Mouse (Mus musculus) megakaryocyte, embryonic 14.5 days (primary cell): Measurements from ENCODE around the gene Ngdn. TPM values are rescaled to one million over a fixed set of nuclear protein-coding genes. Genes with fewer than 3 reads are reported as not detected.
"Not testable (repeated sequence)": the region's sequence is repeated elsewhere in the genome, so short reads cannot be mapped to it uniquely, and the experiment has no call there.

Experiments used
- H3K27me3 ChIP-seq: replicated peaks from 2 replicates; pipeline ENCODE3; 2012; ENCODE audit warnings: inconsistent platforms
- H3K36me3 ChIP-seq: replicated peaks from 2 replicates; pipeline ENCODE3; 2012; ENCODE audit warnings: low read length, inconsistent platforms, mixed read lengths
- H3K4me1 ChIP-seq: 2 replicates; pipeline ENCODE4 v1.6.1; 2012; ENCODE audit warnings: inconsistent platforms
- H3K4me3 ChIP-seq: replicated peaks from 2 replicates; pipeline ENCODE3; 2012; ENCODE audit warnings: moderate library complexity, mild to moderate bottlenecking, inconsistent platforms
- H3K9me3 ChIP-seq: 2 replicates; pipeline ENCODE4 v1.6.1; 2012; ENCODE audit warnings: inconsistent platforms
- FLI1 ChIP-seq: IDR thresholded peaks from 2 replicates; pipeline ENCODE4 v1.6.1; 2012; ENCODE audit warnings: low read length, inconsistent platforms, mixed read lengths
- GATA1 ChIP-seq: IDR thresholded peaks from 3 replicates; pipeline ENCODE4 v1.6.1; 2012; ENCODE audit warnings: mixed read lengths, low read length, inconsistent platforms, borderline replicate concordance
- polyA plus RNA-seq: library from polyadenylated mRNA; stranded (reverse); fragments of >175 nt; gene quantifications from 2 replicates; pipeline ENCODE4 v1.2.3, GENCODE M21; 2012; ENCODE audit warnings: low replicate concordance; ENCODE audit not compliant: insufficient read depth

Gene Ngdn
- polyA plus RNA-seq, 1 experiment: 37.4 TPM

- peaks cover 36% of the 10 kb centered on the region for H3K36me3 ChIP-seq
- H3K4me1 ChIP-seq: peaks cover 3% of the 10 kb centered on the region; the same call in 1 of the 2 replicates
- TF ChIP-seq FLI1 (no peak), GATA1 (no peak)
- no peaks in the 10 kb centered on the region for H3K9me3 ChIP-seq
- peaks cover under 1% of the 10 kb centered on the region for H3K27me3 ChIP-seq
- H3K4me3 ChIP-seq: no peak overlapping the region
Measured at GRCm38 (mm10) chr14:55027653-55028052, 12.4 kb downstream of the Ngdn start.

- peaks cover 28% of the 10 kb centered on the region for H3K36me3 ChIP-seq
Measured at GRCm38 (mm10) chr14:55028333-55028835, 13.1 kb downstream of the Ngdn start.

GRCm38 (mm10) chr14:55029034-55029698 lies 13.9 kb downstream of the Ngdn start:
- TF ChIP-seq FLI1 (no peak), GATA1 (no peak)
- Histone ChIP-seq H3K9me3 (no peaks in the 10 kb centered on the region), H3K36me3 (peaks cover 21% of the 10 kb centered on the region), H3K4me3 (no peak overlapping the region), H3K27me3 (peaks cover 2% of the 10 kb centered on the region), H3K4me1 (peaks cover 3% of the 10 kb centered on the region; the same call in 1 of the 2 replicates)

More at GRCm38 (mm10) chr14:55028333-55028835, 13.1 kb downstream of the Ngdn start:
- H3K27me3 ChIP-seq: peaks cover 2% of the 10 kb centered on the region
- peaks cover 3% of the 10 kb centered on the region; the same call in 1 of the 2 replicates for H3K4me1 ChIP-seq
- H3K9me3 ChIP-seq: no peaks in the 10 kb centered on the region
- H3K4me3 ChIP-seq: no peak overlapping the region
- TF ChIP-seq GATA1: no peak

GRCm38 (mm10) chr14:55032695-55033225 lies 17.5 kb downstream of the Ngdn start:
- H3K4me1 ChIP-seq: no peaks in the 10 kb centered on the region; the same call in 1 of the 2 replicates
- H3K9me3 ChIP-seq: no peaks in the 10 kb centered on the region
- no peak overlapping the region for H3K4me3 ChIP-seq
- H3K27me3 ChIP-seq: peaks cover 6% of the 10 kb centered on the region
- no peaks in the 10 kb centered on the region for H3K36me3 ChIP-seq
- TF ChIP-seq GATA1 (no peak), FLI1 (no peak)

- H3K4me3 ChIP-seq, H3K36me3 ChIP-seq, H3K9me3 ChIP-seq: not testable (repeated sequence)
- H3K4me1 ChIP-seq: peaks cover 11% of the 10 kb centered on the region
- H3K27me3 ChIP-seq: peaks cover 12% of the 10 kb centered on the region
Measured at GRCm38 (mm10) chr14:55043694-55044093, 28.4 kb downstream of the Ngdn start.

- Histone ChIP-seq H3K27me3 (peaks cover 23% of the 10 kb centered on the region), H3K4me3 (no peak overlapping the region), H3K36me3 (no peaks in the 10 kb centered on the region), H3K4me1 (peaks cover 17% of the 10 kb centered on the region), H3K9me3 (peaks cover 8% of the 10 kb centered on the region; the same call in 1 of the 2 replicates)
- TF ChIP-seq FLI1 (no peak), GATA1 (no peak)
Measured at GRCm38 (mm10) chr14:55047971-55048531, 32.8 kb downstream of the Ngdn start.

- Histone ChIP-seq H3K36me3 (no peaks in the 10 kb centered on the region), H3K9me3 (peaks cover 8% of the 10 kb centered on the region; the same call in 1 of the 2 replicates), H3K4me3 (no peak overlapping the region), H3K27me3 (peaks cover 44% of the 10 kb centered on the region), H3K4me1 (peaks cover 23% of the 10 kb centered on the region)
- no peak for TF ChIP-seq GATA1
- TF ChIP-seq FLI1: no peak
Measured at GRCm38 (mm10) chr14:55052496-55052895, 37.2 kb downstream of the Ngdn start.

GRCm38 (mm10) chr14:55053050-55053449 lies 37.8 kb downstream of the Ngdn start:
- TF ChIP-seq GATA1 (no peak), FLI1 (no peak)
- H3K9me3 ChIP-seq: peaks cover 8% of the 10 kb centered on the region; the same call in 1 of the 2 replicates
- peaks cover 19% of the 10 kb centered on the region for H3K4me1 ChIP-seq
- peaks cover 49% of the 10 kb centered on the region for H3K27me3 ChIP-seq
- no peak overlapping the region for H3K4me3 ChIP-seq
- H3K36me3 ChIP-seq: no peaks in the 10 kb centered on the region

- no peaks in the 10 kb centered on the region for H3K36me3 ChIP-seq
- peaks cover 12% of the 10 kb centered on the region for H3K4me1 ChIP-seq
- no peak for TF ChIP-seq FLI1
- no peak for TF ChIP-seq GATA1
- H3K9me3 ChIP-seq: peaks cover 8% of the 10 kb centered on the region; the same call in 1 of the 2 replicates
- no peak overlapping the region for H3K4me3 ChIP-seq
- peaks cover 51% of the 10 kb centered on the region for H3K27me3 ChIP-seq
Measured at GRCm38 (mm10) chr14:55053708-55054190, 38.5 kb downstream of the Ngdn start.

- no peaks in the 10 kb centered on the region for H3K36me3 ChIP-seq
- H3K9me3 ChIP-seq: peaks cover 8% of the 10 kb centered on the region; the same call in 1 of the 2 replicates
- TF ChIP-seq FLI1: no peak
- TF ChIP-seq GATA1: no peak
- H3K4me3 ChIP-seq: no peak overlapping the region
- H3K4me1 ChIP-seq: peaks cover 6% of the 10 kb centered on the region
- H3K27me3 ChIP-seq: peaks cover 50% of the 10 kb centered on the region
Measured at GRCm38 (mm10) chr14:55054191-55054749, 39.0 kb downstream of the Ngdn start.
